Mouse (Mus musculus): ENCODE results near the gene Ncor1. TPM values are rescaled to one million over a fixed set of nuclear protein-coding genes. Genes with fewer than 3 reads are reported as not detected.

The Ncor1 gene
- total RNA-seq (2021), result 100 to 1,000 TPM; 133 to 139 TPM
- long read RNA-seq, experiment 1, transcript Ncor1-203 (9 exons, 3,171 nt), result major isoform, 12 of 44 reads
- long read RNA-seq, experiment 1, partial matches to known transcripts, result 11 of 44 reads
- long read RNA-seq, experiment 1, other reads (novel, unspliced or antisense), result 21 of 44 reads
- long read RNA-seq, experiment 2, transcript Ncor1-203 (9 exons, 3,171 nt), result major isoform, 8 of 41 reads
- long read RNA-seq, experiment 2, partial matches to known transcripts, result 13 of 41 reads
- long read RNA-seq, experiment 2, other reads (novel, unspliced or antisense), result 20 of 41 reads

DNA sequence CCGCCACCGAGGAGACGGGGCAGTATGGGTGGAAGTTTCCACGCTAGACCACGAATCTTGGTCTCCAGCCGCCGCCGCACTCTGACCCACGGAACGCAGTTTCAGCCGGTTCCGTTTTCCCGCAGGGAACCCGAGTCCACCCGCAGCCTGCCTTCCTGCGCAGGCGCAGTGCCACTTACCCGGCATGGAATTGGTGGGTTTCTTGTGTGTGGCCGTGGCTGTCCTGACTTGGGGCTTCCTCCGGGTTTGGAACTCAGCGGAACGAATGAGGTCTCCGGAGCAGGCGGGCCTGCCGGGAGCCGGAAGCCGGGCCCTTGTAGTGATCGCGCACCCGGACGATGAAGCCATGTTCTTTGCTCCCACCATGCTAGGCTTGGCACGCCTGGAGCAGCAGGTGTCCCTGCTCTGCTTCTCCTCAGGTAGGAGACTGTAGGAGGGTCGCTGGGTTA, at the start of gene Ncor1, which contains the start of gene Pigl:
TSS of gene Ncor1 (minus strand) at position 266 of the 449 bp plus-strand sequence.
TSS of gene Pigl (plus strand) at position 185 of the 449 bp plus-strand sequence.
- Histone ChIP-seq H3K4me3 (peak within 1 kb of the TSS; percentile 84), H3K27ac (peak within 1 kb of the TSS; percentile 99)
- DNase-seq, result peak; percentile 91
- TF ChIP-seq CTCF (IDR thresholded peaks at IDR 0.05), result no peak
- intact Hi-C loops (cut with DNase I), result loop anchor here (5.0 kb wide), 1 partner anchor 34 kb away; no protein-coding TSS in a partner anchor

DNA sequence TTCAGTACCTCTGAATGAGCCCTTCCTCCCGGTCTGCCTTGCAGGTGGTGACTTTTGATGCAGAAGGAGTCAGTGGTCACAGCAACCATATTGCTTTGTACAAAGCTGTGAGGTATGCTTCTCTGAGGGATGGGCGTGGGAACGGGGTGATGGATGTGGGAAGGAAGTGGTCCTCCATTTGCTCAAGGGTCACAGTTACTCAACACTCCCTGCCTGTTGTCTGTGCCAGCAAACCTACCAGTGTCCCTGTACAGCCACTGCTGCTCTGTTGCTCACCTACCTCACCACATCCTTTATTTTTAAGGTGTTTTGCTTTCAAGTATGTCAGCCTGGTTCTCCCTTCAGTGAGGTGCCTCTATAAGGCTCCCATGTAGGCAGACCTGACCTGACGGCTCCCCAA, 49.3 kb upstream of the Ncor1 start:
- intact Hi-C loops (cut with DNase I), result no loop called here
- no peak overlapping the region for H3K27ac ChIP-seq
- TF ChIP-seq CTCF (IDR thresholded peaks at IDR 0.05), result no peak
- DNase-seq, result no peak
- no peak overlapping the region for H3K4me3 ChIP-seq

DNA sequence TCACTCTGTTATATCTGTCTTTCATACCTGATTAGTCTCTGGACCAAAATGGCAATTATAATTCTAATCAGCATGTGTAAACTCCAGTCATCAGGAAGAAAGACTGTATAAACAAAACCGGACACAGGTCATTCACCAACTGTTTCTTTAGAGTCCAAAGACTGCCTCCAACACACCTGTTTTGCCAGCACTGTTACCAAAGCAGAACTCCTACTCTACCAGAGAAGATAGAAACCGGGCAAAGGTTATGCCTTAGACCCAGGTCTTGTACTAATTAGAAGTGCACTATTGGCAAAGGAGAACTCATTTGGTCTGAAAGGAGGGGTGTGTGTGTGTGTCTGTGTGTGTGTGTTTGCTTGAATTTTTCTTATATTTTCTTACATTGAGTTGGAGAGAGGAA, 42.2 kb upstream of the Ncor1 start:
- DNase-seq, result no peak
- TF ChIP-seq CTCF (IDR thresholded peaks at IDR 0.05), result no peak
- intact Hi-C loops (cut with DNase I), result no loop called here
- Histone ChIP-seq H3K27ac (no peak overlapping the region), H3K4me3 (no peak overlapping the region)

DNA sequence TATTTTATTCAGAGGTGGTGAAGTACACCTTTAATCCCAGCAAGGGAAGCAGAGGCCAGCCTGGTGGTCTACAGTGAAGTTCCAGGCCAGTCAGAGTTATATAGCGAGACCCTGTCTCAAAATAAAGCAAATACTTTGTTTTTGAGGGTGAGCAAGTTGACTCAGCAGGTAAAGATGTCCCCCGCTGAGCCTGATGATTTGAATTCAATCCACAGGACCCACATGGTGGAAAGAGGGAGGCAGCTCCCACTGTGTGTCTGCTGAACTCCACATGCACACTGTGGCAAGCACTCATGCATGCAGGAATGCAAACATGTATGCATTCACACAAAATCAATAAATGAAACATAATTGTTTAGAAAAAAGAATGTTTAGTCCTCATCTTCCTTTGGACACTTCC, 40.5 kb upstream of the Ncor1 start:
- intact Hi-C loops (cut with DNase I), result loop anchor here (5.0 kb wide), 1 partner anchor 102 kb away; no protein-coding TSS in a partner anchor
- TF ChIP-seq CTCF (IDR thresholded peaks at IDR 0.05), result no peak
- no peak for DNase-seq

DNA sequence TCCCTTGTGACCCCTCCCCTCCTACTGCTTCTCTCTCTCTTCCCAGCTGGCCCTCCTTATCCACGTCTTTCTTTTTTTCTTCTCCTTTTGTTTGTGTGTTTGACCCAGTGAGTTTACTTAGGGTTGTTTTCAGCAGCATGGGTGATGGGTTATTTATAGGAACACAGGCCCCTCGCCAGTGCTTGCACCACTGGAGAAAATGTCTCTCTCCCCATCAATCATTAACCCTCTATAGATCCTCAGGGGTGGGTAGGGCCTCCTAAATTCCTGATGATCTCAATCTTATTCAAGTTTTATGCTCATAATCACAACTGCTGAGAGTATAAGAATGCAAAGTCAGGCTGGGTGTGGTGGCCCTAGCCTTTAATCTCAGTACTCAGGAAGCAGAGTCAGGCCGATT, 38.8 kb upstream of the Ncor1 start:
- intact Hi-C loops (cut with DNase I), result loop anchor here (5.0 kb wide), 1 partner anchor 100 kb away; no protein-coding TSS in a partner anchor
- DNase-seq, result no peak
- no peak for TF ChIP-seq CTCF (IDR thresholded peaks at IDR 0.05)
- H3K4me3 ChIP-seq, result no peak overlapping the region
- peak overlapping the region; percentile 20 for H3K27ac ChIP-seq

More for the DNA sequence above, 40.5 kb upstream of the Ncor1 start:
- Histone ChIP-seq H3K27ac (no peak overlapping the region), H3K4me3 (no peak overlapping the region)

DNA sequence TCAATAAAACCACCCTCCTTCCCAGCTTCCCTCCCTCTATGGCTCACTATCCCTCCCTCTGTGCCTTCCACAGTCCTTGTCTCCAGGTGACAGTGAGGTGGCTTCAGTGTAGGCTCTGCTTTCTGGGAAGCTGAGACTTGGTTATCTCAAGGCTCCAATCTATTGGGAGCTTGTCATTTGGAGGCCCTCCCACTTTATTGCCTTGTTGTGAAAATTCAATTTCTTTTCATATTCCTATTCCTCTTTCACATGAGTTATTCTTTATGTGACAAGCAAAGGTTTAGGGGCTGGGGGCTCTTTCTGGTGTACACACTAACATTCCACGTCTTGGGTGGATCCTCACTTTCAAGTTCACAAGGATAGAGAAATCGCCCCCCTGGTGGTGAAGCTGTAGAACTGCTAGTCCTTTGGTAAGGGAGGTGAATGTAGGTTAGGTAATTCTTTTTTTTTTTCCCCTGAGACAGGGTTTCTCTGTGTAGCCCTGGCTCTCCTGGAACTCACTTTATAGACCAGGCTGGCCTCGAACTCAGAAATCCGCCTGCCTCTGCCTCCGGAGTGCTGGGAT, 37.9 kb upstream of the Ncor1 start:
- DNase-seq, result peak; percentile 29
- Histone ChIP-seq H3K27ac (peak overlapping the region; percentile 81), H3K4me3 (no peak overlapping the region)
- intact Hi-C loops (cut with DNase I), result loop anchor here (5.0 kb wide), 1 partner anchor 99 kb away; no protein-coding TSS in a partner anchor
- TF ChIP-seq CTCF (IDR thresholded peaks at IDR 0.05), result peak; percentile 74

DNA sequence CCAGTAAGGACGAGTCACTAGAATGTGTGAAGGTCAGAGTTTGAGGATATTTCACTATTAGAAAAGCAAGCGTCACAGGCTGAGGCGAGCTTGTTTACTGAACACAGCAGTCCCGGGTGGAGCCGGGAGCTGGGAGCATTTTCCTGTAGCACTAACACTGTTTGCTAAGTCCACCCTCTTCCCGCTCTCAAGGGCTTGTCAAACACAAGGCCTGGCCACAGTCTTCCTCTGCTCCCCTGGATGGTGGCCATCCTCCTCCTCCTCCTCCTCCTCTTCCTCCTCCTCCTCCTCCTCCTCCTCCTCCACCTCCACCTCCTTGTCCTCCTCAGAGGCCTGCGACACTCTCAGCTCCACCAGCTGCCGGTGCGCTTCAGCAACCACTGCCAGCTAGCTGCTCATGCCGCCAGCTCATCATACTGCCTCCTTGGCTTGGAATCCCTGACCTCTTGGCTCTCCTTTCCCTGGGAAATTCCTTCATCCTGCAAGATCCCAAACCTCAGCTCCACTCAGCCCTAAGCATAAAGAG, 37.0 kb upstream of the Ncor1 start:
- intact Hi-C loops (cut with DNase I), result loop anchor here (5.0 kb wide), 1 partner anchor 98 kb away; no protein-coding TSS in a partner anchor
- Histone ChIP-seq H3K4me3 (peak overlapping the region; percentile 41), H3K27ac (peak overlapping the region; percentile 81)
- no peak for TF ChIP-seq CTCF (IDR thresholded peaks at IDR 0.05)
- DNase-seq, result peak; percentile 70

DNA sequence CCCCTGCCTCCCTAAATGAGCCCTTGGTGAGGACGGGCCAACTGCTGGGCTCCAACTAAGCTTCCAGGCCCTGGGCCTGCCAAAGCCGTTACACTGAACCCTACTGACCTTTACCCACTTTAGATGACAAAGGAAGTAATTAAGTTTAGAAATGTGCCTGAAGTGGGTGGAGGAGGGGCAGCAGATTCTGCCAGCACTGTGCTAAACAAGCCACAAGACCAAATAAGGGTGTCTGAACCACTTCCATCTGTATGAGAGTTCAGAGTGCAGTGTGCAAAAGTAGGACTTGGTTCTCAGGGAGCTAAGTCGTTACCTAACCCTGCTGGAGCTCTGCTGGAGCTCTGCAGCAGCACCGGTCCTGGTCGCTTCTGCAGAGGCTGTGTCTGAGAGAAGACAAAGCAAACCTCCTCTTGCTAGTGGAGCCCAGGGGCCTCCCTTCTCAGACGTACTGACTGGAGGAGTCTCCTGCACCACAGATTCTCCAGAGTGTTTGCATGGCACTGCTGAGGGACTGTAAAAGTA, 36.5 kb upstream of the Ncor1 start:
- peak; percentile 32 for DNase-seq
- Histone ChIP-seq H3K27ac (peak overlapping the region; percentile 81), H3K4me3 (peak overlapping the region; percentile 41)
- intact Hi-C loops (cut with DNase I), result loop anchor here (5.0 kb wide), 2 partner anchors 38 to 98 kb away; partner anchors contain the start of genes Ncor1 and Pigl
- TF ChIP-seq CTCF (IDR thresholded peaks at IDR 0.05), result no peak

DNA sequence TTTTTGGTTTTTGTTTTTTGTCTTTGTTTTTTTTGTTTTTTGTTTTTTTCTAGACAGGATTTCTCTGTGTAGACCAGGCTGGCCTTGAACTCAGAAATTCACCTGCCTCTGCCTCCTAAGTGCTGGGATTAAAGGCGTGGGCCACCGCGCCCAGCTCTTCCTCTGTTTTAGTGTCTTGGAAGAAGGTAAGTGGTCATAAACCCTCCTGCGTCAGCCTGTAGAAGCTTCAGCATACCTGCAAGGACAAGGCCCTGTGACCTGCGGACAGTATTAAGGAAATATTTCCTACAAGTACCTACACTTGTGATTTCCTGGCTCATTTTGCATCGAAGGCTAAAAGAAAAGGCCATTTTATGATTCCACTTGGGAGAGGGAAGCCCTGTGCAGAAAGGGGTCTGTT, 35.4 kb upstream of the Ncor1 start:
- no peak for TF ChIP-seq CTCF (IDR thresholded peaks at IDR 0.05)
- intact Hi-C loops (cut with DNase I), result loop anchor here (5.0 kb wide), 1 partner anchor 36 kb away; the partner anchor contains the start of genes Ncor1 and Pigl

DNA sequence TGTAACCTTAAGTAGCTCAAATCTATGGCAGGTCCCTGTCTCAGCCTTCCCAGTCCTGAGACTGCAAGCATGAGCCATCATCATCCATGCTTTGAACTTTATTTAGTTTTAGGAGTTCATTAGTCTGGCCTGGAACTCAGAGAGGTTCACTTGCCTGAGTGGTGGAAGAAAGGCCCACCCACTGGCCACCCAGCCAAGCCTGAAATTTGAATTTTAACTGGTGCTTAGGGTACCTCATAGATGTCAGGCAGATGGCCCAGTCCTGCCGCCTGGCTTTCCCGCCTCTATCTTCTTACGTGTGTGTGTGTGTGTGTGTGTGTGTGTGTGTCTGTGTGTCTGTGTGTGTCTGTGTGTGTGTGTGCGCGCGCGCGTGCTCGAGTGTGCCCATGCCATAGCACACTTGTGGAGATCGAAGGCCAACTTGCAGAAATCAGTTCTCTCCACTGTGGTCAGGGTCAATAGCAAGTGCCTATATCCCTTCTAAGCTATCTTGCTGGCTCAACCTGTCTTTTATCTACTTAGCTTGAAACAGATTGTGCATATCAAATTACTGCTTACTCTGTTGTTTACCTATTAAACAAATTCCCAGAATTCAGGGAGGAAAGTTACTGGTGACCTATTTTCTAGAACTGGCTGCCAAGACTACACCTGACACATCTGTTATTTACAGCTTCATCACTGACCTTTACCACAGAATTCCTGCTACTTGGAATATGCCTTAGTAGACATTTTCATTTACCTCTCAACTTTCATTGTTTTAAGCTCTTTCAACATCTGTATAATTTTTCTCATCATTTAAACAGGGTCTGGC, 29.4 kb upstream of the Ncor1 start:
- H3K4me3 ChIP-seq, result no peak overlapping the region
- TF ChIP-seq CTCF (IDR thresholded peaks at IDR 0.05), result no peak
- 0 out of 2 replicates have a peak overlapping the region, but pooled peaks have one; percentile 20 for H3K27ac ChIP-seq
- intact Hi-C loops (cut with DNase I), result no loop called here
- no peak for DNase-seq

More for the DNA sequence above, 35.4 kb upstream of the Ncor1 start:
- no peak for DNase-seq
- Histone ChIP-seq H3K4me3 (no peak overlapping the region), H3K27ac (no peak overlapping the region)

DNA sequence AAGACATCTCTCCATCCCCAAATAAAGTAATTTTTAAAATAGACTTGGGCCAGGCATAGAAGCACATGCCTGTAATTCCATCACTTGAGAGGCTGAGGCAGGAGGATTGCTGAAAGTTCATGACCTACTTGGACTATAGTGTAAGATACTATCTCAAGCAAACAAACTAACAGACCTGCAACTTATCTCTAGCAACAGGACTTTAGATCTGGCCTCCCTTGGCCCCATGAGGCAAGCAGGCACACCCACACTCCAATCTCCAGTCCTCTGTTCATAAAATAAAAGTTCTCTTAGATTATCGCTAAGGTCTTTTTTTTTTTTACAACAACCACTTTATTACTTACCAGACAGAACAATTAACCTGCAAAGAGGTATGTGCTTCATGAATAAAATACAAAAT, 28.6 kb upstream of the Ncor1 start:
- no peak overlapping the region for H3K27ac ChIP-seq
- H3K4me3 ChIP-seq, result no peak overlapping the region
- DNase-seq, result no peak
- intact Hi-C loops (cut with DNase I), result no loop called here
- TF ChIP-seq CTCF (IDR thresholded peaks at IDR 0.05), result no peak

DNA sequence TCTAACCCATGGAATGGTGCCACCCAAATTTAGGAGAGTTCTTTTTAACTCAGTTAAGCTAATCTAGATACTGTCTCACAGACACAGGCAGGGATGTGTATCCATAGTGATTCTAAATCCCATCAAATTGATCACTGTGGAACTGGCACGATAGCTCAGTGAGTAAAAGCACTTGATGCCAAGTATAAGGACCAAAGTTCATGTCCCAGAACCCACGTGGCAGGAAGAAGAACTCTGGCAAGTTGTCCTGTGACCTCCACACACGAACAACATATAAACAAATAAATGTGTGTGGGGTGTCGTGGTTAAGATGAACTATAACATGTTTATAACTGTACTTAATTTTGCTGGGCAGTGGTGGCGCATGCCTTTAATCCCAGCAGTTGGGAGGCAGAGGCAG, 21.2 kb upstream of the Ncor1 start:
- no peak for TF ChIP-seq CTCF (IDR thresholded peaks at IDR 0.05)
- H3K4me3 ChIP-seq, result no peak overlapping the region
- intact Hi-C loops (cut with DNase I), result no loop called here
- peak overlapping the region; percentile 24; the same call in 1 of the 2 replicates for H3K27ac ChIP-seq
- DNase-seq, result no peak

All from gastrocnemius, adult 2 months (tissue).